Mouse (Mus musculus): ENCODE results near the gene Dync1li2.

GRCm38 (mm10) chr8:104410628-104411273, 32.1 kb downstream of the Dync1li2 start:
- TF ChIP-seq CTCF (IDR thresholded peaks at IDR 0.05; ENCODE audit: insufficient read depth, low read length) (no peak), POLR2A (IDR thresholded peaks at IDR 0.05; ENCODE audit: borderline replicate concordance, extremely low read depth, low read depth, low read length) (no peak)
